Mouse (Mus musculus) cortical plate, adult 2 months (tissue): ENCODE measurements at regions not wholly inside any gene's neighbourhood (a gene's known extent, or its start where the extent isn't known, plus 50 kb on each side); places are given as distances from the start of the nearest gene placed in this dataset.

ENCODE experiments used
- CTCF ChIP-seq: fragments of 200-500 bp; IDR thresholded peaks from 2 replicates; pipeline ENCODE4 v1.5.1; 2011; ENCODE audit warnings: mild to moderate bottlenecking, control low read depth, low read length; ENCODE audit not compliant: insufficient read depth; ENCODE audit errors: extremely low read depth
- POLR2A ChIP-seq: fragments of 200-500 bp; IDR thresholded peaks from 2 replicates; pipeline ENCODE4 v1.6.1; 2011; ENCODE audit warnings: mild to moderate bottlenecking, low read length, control low read depth; ENCODE audit not compliant: insufficient read depth; ENCODE audit errors: extremely low read depth

DNA sequence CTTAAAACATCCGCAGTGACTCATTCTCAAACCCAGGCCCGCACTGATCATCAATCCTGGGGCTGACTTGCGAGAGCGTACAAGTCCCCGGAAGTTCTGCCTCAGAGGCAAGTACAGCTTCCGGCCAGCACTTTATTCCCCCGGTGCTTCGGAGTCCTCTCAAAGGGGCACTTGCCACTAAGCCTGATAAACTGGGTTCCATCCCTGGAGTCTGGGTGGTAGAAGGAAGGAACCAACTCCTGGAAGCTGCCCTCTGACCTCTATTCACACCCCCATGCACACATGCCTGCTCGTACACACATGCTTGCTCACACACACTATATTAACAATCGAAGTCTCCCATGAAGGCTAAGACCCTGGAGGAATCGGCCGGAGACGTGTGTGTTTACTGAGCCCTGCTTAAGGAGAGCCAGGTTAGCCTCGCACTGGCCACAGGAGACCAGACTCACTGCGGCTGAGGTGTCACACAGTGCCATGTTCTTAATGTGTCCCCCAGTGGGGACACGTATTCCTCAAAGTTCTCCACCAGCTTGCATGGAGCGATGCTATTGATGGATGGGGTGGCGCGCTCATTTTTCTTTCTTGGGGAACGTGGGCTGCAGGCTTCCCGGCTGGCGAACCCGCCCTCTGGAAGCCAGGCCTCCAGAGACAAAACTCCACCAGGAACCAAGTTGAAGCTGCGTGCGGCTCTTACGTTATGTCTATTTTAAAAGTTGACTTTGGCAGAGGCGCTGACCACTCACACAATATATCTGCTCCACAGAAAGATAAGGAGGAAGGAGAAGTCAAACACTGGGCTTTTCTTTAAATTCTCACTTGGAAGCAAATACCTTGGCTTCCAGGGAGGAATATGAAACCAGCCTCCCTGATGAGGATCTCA is 142.2 kb downstream of the Setd4 start:
- TF ChIP-seq CTCF (no peak), POLR2A (no peak)
